Mouse (Mus musculus) gonadal fat pad, adult 2 months (tissue): ENCODE results near the gene Egflam. TPM values are rescaled to one million over a fixed set of nuclear protein-coding genes. Genes with fewer than 3 reads are reported as not detected.

Source experiments
- DNase-seq: peaks from one replicate; pipeline ENCODE4 v3.0.0-alpha.2; 2012; ENCODE audit warnings: low read depth
- polyA plus RNA-seq: library from polyadenylated mRNA; depleted of rRNA; stranded (reverse); fragments of >200 nt; gene quantifications from 2 replicates; pipeline ENCODE4 v1.2.3, GENCODE M21; 2012; rRNA removed

The Egflam gene
- 12.5 and 17.3 TPM in 2 replicates for polyA plus RNA-seq

DNA sequence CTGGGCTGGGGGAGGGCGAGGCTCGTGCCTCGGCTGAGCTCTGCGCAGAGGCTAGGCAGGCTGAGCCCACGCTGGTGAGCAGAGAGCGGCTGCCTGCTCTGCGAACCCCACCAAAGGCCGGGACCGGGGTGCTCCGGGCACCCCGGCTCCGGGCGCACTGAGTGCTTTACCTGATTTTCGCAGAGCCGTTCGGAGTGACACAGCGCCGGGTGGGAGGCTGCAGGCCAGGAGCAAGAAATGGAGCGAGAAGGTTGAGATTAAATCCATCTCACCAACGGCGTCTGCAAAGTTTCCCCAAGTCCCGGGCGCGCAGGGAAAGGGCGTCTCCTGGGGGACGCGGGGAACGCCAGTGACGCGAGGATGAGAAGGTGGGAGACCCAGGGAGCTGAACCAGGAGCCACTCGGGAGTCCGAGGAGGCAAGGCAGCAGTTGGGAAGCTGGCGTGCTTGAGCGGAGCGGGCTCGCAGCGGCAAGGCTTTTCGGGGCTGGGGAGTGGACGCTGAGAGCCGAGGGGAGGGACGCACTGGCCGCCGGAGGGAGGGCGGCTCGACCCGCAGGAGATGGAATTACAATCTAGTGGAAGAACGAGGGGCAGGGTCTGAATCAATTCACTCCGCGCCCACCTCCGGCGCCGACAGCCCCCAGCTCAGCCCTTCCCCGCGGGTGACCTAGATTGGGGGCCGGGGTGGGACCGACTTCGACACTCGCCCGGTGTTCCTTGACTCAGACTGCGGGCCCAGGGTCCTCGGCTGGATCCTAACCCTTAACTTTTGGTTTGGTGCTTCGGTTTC lies at the start of gene Egflam:
Gene Egflam (minus strand): TSS at position 578 of the 791 bp plus-strand sequence.
- no peak for DNase-seq

DNA sequence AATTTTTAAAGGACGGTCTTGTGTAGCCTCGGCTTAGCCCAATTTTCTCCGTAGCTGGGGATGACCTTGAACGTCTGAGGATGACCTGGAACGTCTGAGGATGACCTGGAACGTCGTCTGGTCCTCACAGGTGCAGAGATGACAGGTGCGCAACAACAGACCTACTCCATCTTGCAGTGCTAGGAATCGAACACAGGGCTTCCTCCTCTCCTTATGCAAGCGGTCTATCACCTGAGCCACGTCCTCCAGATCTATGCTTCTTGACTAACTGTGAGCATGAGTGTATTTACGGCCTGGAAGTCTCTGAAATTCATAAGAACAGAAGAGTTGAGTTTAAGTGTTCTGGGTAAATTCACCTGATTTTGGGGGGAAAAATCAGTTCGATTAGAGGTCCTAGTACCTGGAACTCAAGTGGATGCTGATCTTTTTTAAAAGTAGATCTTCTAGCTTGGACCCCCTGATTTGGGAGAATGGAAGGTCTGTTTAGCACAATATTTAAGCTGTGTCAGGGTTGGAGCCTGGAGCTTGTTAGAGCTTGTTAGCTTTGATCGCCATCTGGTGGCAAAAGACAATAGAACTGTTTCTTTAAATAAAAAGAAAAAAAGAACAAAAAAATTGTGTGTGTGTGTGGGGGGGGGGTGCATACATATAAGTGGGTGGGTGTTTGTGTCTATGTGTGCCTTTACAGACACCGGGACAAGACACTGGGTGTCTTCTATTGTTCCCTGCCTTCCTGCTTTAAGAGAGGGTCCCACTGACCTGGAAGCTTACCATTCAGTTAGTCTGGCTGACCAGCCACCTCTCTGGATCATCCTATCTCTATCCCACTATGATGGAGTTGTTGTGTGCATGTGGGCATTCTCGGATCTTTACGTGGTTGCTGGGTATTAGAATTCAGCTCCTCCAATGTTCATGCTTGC lies 45.5 kb upstream of the Egflam start:
- no peak for DNase-seq

DNA sequence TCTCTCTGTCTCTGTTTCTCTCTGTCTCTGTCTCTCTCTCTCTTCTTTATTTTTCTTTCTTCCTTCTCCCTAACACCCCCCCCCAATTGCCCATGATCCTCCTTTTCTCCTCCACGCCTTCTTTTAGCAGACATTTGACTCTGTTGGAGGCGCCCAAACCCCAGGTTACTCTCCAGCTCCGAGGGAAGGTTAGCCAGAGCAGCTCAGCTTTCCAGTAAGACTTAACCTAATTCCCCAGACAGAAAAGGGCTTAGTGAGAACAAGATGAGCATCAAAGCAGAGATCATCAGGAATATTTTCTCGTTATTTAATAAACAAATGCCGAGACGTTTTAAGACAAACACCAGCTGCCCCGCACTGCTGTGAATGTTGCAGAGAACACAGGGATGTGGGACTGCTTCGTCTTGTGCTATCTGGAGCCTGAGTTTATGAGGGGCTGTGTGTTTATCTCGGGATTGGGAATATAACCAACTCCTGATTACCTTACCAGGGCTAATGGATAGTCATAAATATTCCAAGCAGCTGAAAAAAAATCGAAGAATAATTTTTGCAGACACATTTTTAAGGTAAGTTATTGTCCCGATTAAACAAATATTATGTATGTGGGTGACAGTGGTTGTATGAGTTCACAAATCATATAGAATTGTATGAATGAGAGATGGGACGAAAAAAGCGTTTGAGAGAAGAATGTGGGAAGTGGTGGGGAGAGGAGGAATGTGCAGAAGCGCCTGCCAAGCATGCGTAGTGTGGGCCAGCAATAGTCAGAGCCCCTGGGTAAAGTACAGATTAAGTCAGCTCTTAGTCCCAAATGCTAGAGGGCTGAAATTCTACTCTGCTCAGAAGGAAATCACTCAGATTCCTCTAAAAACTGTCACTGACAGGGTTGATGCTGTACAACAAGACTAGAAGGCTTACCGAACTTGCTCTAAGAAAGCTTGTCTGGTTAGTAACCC lies 44.2 kb upstream of the Egflam start:
- DNase-seq = no peak

DNA sequence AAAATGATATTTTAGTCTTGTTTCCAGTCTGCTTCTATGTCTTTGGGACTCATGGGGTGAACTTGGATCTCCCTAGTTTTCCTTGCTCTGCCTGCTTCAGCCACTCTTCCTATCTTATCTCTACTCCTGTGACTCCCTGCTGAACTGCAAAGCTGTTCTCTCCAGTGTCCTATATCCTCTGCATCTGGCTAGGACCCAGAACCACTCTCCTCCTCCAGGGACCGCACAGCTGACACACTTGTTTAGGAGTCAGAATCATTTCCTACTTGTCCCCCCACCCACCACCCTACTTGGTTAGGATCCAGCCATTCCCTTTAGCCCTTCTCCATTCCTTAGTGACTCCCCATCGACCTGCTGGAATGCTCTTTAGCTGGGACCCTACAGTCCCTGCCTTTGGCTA lies 26.1 kb upstream of the Egflam start:
- DNase-seq = no peak

DNA sequence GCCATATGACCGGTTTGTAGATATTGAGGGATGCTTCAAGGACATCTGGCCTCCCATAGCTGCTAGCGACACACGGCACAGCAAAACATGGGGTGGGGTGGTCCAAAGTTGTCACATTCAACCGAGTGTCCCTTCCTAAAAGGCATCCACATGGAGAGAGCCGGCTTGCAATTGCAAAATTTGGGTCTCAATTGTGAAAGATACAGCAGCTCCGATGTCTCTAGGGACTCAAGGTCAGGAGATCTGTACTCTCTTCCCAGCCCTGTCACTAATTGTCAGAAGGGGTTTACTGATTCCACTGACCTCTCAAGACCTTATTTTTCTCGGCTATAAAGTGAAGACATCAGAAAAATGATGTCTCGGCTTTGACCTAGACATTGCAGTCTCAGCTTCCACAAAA lies 6.3 kb upstream of the Egflam start:
- no peak for DNase-seq

DNA sequence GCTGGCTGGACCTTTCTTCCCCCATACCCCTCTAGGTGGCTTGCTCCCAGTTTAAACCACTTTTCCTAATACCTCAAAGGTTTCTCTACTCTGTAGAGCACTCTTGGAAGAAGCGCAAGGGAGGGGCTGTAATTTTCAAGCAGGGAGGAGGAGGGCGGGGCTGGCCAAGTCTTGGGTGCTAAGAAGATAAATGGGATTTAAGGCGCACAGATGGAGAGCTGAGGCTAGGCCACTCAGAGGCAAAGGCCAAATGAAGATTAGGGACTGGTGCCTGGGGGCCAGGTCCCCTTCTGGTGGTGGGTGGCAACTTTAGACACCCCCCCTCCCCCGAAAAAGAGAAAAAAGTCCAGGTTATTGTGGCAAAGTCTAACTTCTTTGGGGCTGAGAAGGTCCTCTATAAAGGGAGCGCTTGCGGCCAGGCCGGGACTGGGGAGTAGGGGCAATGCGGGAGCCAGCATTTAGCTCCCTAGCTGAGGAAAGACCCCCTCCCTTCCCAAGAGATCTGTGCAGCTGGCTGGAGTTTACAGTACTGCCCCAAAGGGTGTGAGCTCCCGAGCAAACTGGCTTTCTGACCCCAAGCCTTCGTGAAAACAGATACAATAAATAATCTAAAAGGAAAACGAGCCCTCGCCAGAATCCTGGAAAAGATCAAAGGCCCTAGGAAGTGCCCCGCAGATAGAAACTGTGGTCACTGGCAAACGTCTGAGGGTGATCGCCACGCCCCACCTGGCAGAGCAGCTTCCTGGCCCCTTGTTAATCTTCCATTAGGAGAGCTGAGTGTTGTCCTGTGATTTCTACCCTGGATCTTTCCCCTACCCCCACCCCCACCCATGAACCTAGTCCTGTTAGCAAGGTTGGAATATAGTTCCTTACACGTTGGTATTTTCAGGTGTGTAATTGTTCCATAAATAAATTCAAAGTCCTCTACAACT lies 680 bp upstream of the Egflam start:
- DNase-seq = no peak

DNA sequence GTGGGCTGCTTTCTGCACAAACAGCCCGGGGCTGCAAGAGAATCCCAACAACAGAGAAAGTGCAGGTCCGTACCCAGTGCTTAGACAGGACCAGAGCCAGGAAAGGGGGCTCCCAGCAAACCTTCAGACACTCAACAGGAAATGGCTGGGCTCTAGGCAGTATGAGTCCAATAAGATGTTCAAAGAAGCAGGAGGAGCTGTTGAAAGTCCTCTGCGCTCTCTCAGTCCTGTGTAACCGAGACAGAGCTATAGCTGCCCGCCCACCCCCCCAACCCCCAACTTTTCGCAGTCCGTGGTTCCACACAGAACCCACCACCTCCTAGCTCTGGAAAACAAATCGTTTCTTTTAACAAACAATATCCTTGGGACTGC lies 763 bp downstream of the Egflam start:
- no peak for DNase-seq

DNA sequence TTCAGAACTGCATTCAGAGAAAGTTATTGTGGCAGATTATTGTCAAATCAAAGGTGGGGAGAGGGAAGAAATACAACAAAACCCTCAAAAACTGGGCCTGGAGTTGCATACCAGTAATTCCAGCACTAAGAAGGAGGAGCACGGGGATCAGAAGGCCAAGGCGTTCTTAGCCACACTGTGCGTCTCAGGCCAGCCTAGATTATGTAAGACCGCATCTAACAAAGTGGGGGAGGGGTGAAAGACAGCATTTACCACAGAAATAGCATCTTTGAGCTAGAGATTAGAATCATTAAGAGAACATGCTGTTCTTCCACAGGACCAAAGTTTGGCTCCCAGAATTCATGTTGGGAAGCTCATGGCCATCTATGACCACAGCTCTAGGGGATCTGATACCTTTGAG lies 14.8 kb downstream of the Egflam start:
- no peak for DNase-seq

DNA sequence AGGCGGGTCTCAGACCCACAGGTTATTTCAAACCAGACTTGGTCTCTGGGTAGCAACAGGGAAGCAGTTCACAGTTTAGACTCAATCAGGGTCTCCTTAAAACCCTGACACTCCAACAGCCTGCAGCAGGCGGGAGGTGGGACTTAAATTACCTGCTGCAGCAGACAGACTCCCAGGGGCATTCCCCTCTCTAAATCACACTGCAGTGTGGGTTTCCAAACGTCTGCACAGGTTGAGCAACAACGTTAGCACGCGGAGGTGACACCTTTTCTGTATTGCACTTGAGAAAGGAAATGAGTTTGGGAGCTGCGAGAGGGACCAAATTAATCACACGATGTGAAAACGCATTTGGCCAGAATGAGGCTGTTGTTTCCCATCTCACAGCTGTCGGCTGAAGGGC lies 15.7 kb downstream of the Egflam start:
- DNase-seq = no peak

DNA sequence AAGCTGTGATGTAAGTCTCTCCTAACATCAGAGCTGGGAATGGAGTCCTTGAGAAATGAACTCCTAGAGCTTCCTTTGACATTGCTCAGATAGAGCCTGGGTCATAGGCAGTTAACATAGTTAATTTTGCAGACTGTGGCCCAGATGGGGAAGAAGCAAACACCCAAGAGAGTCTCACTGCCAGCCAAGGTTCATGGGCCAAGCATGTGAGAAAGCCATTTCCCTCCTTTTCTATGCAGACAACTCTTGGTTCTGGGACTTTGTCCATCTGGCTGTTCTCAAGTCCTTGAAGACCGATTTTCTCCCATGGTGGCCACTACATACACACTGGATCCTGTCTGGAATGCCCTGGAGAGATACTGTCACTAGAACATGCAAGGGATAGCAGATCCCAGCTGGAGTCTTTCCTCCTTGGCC lies 45.6 kb downstream of the Egflam start:
- DNase-seq = no peak

DNA sequence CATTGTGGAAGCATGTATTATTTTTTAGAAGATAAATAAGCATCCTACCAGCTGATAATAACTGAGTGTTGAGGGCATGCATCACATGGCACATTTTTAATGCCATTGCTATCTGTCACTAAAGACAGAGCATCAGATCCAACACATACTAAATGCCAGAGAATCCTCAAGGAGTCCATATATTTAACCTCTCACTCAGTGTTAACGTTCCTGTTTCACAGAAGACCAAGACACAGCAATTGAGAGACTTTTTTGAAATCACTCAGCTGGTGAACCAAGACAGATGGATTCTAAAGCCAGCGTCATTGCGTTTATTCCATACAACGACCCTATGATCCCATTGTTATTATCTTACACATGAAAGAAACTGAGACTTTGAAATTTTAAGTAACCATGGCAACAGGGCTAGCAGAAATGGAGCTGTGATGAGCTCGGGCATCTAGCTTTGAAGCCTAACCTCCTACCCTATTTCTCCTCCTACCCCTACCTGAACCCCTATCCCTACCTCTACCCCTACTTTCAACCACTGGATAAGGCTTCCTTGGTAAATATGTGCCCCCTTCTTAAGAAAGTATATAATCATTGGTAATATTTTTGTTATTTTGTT lies 57.4 kb downstream of the Egflam start:
- DNase-seq = no peak

DNA sequence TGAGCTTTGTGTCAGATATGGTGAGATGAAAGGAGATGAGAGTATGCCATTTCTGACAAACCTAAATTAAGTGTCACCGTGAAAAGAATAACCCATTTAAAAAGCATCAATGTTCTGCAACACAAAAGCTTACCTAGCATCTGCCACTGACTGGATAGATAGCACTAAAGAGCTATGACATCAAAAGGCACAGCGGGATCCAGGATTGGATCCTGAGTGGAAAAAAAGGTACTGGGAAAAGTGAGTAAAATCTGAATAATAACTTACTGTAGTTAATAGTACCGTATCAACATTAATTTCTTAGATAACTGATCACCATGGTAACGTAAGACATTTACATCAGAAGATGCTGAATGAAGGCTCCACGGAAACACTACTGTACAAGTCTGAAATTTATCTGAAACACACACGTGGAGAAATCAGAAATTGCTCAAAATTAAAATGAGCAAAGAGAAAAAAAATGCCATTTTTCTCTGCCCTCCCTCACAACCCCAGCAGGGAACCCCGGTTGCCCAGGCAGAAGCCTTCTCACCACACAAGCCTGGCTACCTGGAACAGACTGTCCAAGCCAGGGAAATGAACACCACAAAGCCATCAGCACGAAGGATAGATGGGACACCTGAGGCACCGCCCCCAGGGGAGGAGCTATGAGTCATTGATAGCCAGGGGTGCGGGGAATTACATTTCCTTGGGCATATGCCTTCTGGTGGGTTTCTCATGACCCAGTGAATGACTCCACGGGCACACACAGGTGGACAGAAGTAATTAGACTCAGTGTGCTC lies 63.5 kb downstream of the Egflam start:
- no peak for DNase-seq

DNA sequence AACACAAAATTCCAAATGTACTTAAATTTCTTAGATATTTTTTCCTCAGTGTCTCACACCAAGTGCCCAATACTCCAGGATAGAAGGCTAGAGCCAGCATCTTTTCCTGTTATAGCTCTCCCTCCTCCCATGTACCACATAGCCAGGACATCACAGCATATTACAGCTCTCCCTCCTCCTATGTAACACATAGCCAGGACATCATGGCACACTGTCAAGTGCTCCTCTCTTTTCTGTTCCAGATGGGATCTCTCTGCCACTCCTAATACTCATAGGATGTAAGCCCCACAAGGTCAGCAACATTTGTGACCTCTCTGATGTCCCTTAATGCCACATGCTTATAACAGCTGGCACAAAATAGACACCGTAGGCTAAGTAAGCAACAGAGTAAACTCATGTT lies 65.3 kb downstream of the Egflam start:
- DNase-seq = no peak

DNA sequence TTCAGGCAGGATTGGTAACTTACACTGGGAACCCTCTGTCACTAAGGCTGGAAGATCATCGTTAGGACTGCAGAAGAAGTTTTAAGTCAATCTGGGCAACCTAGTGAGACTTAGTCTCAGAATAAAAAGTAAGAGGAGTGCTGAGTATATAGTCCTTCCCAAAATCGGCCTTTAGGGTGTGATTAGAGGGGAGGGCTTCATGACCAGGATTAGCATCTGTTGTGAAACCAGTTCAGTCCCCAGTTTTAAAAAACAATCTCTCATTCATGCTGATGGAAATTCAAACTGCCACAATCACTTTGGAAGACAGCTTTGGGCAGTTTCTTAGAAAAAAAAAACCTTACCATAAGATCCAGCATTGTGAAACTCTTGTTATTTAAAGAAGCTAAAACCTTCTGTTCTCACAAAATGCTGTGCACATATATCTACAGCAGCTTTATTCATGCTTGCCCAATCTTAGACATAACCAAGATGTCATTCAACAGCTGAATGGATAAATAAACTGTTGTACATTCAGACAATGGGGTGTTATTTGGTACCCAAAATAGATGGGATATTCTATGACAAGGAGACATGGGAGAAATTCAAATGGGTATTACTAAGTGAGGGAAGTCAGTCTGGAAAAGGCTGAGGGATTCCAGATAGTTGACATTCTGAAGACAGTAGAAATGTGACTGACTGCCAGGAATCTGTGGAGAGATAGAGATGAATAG lies 75.4 kb downstream of the Egflam start:
- no peak for DNase-seq

DNA sequence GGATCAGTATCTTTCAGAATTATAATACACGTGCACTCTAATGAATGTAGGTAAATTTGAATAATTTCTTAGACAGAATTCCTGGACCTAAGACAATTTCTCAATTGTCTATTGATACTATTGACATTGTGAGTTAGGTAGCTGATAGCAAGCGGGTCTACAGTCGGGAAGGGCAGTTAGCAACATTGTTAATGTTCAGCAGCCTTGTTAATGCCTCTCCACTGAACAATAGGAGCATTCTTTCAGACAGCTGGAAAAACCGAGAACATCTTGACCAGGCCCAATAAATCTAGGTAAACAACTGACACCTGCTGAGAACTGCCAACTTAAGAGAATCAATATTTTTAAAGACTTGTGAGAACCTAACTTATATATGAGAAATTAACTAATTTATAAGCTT lies 77.3 kb downstream of the Egflam start:
- DNase-seq = no peak

DNA sequence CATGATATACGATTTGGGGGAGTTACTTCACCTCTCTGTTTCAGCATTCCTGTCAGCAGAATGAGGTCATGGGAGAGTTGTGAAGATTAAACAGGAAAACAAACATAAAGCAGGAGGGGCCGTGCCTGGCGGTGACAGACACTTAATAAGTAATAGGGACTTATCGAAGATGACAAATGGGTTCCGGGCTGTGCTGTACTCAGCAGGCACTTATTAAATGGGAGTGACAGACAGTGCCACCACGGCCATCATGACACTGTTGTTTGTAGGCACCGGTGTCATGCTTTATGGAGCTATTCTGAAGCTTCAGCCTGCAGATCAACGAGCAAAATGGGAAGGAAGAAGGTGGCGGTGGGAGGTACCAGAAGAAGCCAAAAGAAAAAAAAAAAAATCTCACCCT lies 82.7 kb downstream of the Egflam start:
- DNase-seq = no peak

DNA sequence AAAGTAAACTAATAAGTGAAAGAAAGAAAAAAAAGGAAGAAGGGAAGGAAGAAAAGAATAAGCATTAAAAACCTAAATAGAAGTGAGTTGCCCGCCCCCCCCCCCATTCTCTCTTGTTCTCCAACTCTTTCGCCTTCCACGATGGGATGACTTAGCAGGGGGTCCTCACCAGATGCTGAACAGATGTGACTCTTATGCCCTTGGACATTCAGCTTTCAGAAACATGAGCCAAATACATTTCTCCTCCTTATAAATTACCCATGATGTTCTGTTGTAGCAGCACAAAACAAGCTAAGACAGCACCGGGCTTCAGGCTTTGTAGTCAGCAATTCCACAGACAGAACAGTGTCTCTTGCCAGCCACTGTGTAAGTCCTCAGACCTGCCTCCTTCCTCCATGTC lies 89.5 kb downstream of the Egflam start:
- no peak for DNase-seq

DNA sequence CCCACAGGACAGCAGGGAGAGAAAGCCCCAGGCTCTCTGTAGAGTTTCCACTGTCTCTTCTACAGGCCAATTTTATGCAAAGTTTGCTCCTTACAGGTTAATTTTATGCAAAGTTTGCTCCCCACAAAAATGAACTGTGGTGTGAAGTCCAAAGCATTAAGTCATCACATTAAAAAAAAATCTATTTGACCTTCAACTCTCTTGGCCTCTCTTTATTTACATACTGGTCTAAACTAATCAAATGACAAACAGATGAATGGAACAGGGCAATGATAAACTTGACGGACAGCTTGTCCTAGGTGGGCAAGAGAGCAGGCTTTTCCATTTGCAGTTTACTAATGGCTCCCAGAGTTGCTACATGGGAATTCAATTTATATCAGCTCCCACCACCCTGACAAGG lies 98.3 kb downstream of the Egflam start:
- no peak for DNase-seq

DNA sequence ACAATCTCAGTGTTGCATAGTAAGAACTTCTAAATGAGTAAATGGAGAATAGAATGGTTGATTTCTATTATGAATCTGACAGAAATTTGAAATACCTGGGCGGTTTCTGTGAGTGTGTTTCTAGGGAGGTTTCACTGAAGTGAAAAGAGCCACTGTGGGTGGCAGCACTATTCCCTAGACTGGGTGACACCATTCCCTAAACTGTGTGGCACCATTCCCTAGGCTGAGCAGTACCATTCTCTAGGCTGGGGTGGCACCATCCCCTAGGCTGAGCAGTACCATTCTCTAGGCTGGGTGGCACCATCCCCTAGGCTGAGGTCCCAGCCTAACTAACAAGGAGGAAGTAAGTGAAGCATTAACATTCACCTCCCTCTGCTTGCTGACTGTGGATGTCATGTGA lies 103.0 kb downstream of the Egflam start:
- DNase-seq = no peak
